Mouse (Mus musculus): ENCODE measurements around the gene 9130230L23Rik.

GRCm38 (mm10) chr5:65955343-65956143, 48.5 kb downstream of the 9130230L23Rik start:
- no peak for TF ChIP-seq GABPA (IDR thresholded peaks at IDR 0.05; ENCODE audit: insufficient replicate concordance, low read depth, low read length)
- no peak for TF ChIP-seq MAFK (IDR thresholded peaks at IDR 0.05; ENCODE audit: insufficient replicate concordance, low read length)
- no peak for TF ChIP-seq ZMIZ1 (IDR thresholded peaks at IDR 0.05; ENCODE audit: low read depth, low read length)
- peak; percentile 76 for TF ChIP-seq TCF12 (IDR thresholded peaks at IDR 0.05; ENCODE audit: low read depth, low read length)
- peak; percentile 51 to 69 for TF ChIP-seq CTCF (conservative IDR thresholded peaks at IDR 0.05 in 1 of 2, IDR thresholded peaks at IDR 0.05 in 1 of 2; ENCODE audit: low read depth in 2 of 2, low read length in 2 of 2)
- no peak for TF ChIP-seq ZKSCAN1 (IDR thresholded peaks at IDR 0.05; ENCODE audit: borderline replicate concordance, low read depth, low read length)
- TF ChIP-seq SIN3A (IDR thresholded peaks at IDR 0.05; ENCODE audit: low read length) = no peak
- TF ChIP-seq CHD2 (IDR thresholded peaks at IDR 0.05; ENCODE audit: low read length) = no peak
- TF ChIP-seq POLR2A (IDR thresholded peaks at IDR 0.05; ENCODE audit: low read depth, low read length) = peak; percentile 35; the same call in 1 of the 2 replicates
- no peak for TF ChIP-seq USF2 (conservative IDR thresholded peaks at IDR 0.05; ENCODE audit: low read depth, low read length)
- no peak for TF ChIP-seq MXI1 (IDR thresholded peaks at IDR 0.05; ENCODE audit: low read depth, low read length)
- TF ChIP-seq SMC3 (IDR thresholded peaks at IDR 0.05; ENCODE audit: low read depth, low read length) = no peak; the same call in 1 of the 2 replicates
- no peak for TF ChIP-seq EP300 (IDR thresholded peaks at IDR 0.05; ENCODE audit: low read length)
